Mouse (Mus musculus) liver, embryonic 14.5 days (tissue): ENCODE measurements around the gene Tha1. TPM values are rescaled to one million over a fixed set of nuclear protein-coding genes. Genes with fewer than 3 reads are reported as not detected.

Experiments
- ATAC-seq: fragments of 200-750 bp; cut with Nextera tagmentation; 2 replicates; pipeline ENCODE4 v1.8.0; 2017; ENCODE audit warnings: moderate number of reproducible peaks, mild to moderate bottlenecking, moderate library complexity; ENCODE audit not compliant: insufficient read depth
- DNase-seq, 3 experiments: peaks; one replicate each; pipeline ENCODE4 v3.0.0-alpha.2; 2012 to 2013; ENCODE audit warnings: low read depth in 3 of 3, low spot score in 3 of 3
- H3K27ac ChIP-seq: fragments of 300-500 bp; sonication (generic); 2 replicates; pipeline ENCODE4 v1.5.1; 2014; ENCODE audit warnings: moderate library complexity, mild to moderate bottlenecking, control low read depth, inconsistent platforms
- H3K27me3 ChIP-seq: fragments of 300-500 bp; sonication (generic); 2 replicates; pipeline ENCODE4 v1.6.1; 2014; ENCODE audit warnings: mild to moderate bottlenecking, low read length, moderate library complexity; ENCODE audit not compliant: control insufficient read depth, insufficient read depth
- H3K36me3 ChIP-seq: fragments of 300-500 bp; sonication (generic); replicated peaks from 2 replicates; pipeline ENCODE4 v1.6.1; 2014; ENCODE audit warnings: low read depth; ENCODE audit not compliant: control insufficient read depth, insufficient read depth
- H3K4me1 ChIP-seq, 2 experiments: fragments of 200-500 bp in 1 of 2; fragments of 300-500 bp in 1 of 2; sonication (generic) in 1 of 2; replicated peaks; 2 replicates each; pipeline ENCODE4 v1.6.1; 2012 to 2014; ENCODE audit warnings: antibody characterized with exemption in 1 of 2, inconsistent platforms in 1 of 2, low read length in 1 of 2; ENCODE audit not compliant: control insufficient read depth in 2 of 2, insufficient read depth in 2 of 2
- H3K4me2 ChIP-seq: fragments of 300-500 bp; sonication (generic); 2 replicates; pipeline ENCODE4 v1.6.1; 2014; ENCODE audit warnings: low read depth, mild to moderate bottlenecking, control low read depth, moderate library complexity
- H3K4me3 ChIP-seq, 2 experiments: fragments of 200-500 bp in 1 of 2; fragments of 300-500 bp in 1 of 2; sonication (generic) in 1 of 2; 2 replicates each; pipeline ENCODE4 v1.5.1; 2012 to 2014; ENCODE audit warnings: low read depth in 2 of 2, low read length in 2 of 2, mild to moderate bottlenecking in 2 of 2, control low read depth in 1 of 2, inconsistent platforms in 1 of 2, moderate library complexity in 1 of 2; ENCODE audit not compliant: insufficient read depth in 1 of 2
- H3K9ac ChIP-seq: fragments of 300-500 bp; sonication (generic); replicated peaks from 2 replicates; pipeline ENCODE4 v1.6.1; 2014; ENCODE audit warnings: mild to moderate bottlenecking, control low read depth, moderate library complexity
- H3K9me3 ChIP-seq: fragments of 300-500 bp; sonication (generic); 2 replicates; pipeline ENCODE4 v1.6.1; 2016; ENCODE audit warnings: low read length, mixed read lengths; ENCODE audit not compliant: control insufficient read depth
- CTCF ChIP-seq: IDR thresholded peaks from 2 replicates; pipeline ENCODE4 v1.5.1; 2016; ENCODE audit warnings: antibody characterized with exemption, low read depth, control low read depth
- EP300 ChIP-seq: IDR thresholded peaks from 2 replicates; pipeline ENCODE4 v1.6.1; 2016; ENCODE audit warnings: antibody characterized with exemption, low read depth
- WGBS: fragments of 180-500 bp; shearing (Covaris S2); extraction: QIAGEN DNeasy Blood & Tissue Kit; methylation state at CpG from one replicate; pipeline ENCODE4 v1.1.7; 2014; ENCODE audit not compliant: insufficient replicate concordance; 5-methylcytosine and 5-hydroxymethylcytosine counted together
- polyA plus RNA-seq, 2 experiments: library from polyadenylated mRNA; depleted of rRNA in 1 of 2; stranded (reverse) in 1 of 2; unstranded in 1 of 2; fragments of >200 nt; fragmentation: Nextera tagmentation in 1 of 2; extraction: Ambion mirVana in 1 of 2; gene quantifications; 2 replicates each; pipeline versions ENCODE4 v1.2.1 to v1.2.3; 2012 to 2014

Gene Tha1
- polyA plus RNA-seq (2012; rRNA removed) (1.4 TPM in 2 replicates), polyA plus RNA-seq (2014; fragmentation: Nextera tagmentation; extraction: Ambion mirVana) (0.83 and 1.6 TPM in 2 replicates)

DNA sequence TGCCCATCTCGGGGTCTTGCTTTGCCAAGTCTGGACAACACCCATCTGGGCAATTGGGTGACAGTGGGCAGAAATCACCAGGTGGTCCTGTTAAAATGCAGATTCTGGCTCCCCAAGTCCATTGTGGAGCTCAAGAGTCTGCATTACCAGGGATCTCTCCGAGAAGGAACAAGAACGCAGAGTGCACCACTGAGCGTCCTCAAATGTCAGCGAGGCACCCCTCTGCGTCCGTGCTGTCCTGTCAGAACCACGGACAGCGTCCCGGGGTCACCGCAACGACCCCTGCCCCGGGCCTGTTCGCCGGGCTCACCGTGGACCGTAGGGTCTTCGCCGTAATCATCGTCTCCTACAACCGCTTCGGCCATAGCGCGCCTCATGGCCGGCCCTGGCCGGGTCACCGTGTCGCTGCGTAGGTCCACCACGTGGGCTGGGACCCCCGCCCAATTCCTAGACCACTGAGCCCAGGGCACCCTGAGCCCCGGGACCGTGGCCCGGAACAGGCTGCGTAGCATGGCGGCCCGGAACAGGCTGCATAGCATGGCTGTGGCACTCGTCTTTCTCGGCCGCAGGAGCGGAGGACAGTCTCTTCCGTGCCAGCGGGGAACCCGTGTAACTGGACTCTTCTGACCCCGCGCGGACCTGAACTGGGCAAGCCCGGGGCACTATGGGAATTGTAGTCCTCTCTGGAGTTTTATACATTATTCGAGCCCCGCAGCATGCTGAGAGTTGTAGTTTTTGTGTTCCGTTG, at the start of gene Tha1:
Tha1 (minus strand) TSS at position 621 of the 748 bp plus-strand sequence.
- H3K4me1 ChIP-seq = peaks cover 2 to 10% of the 10 kb centered on the region in 2 experiments; a peak in 1 of 4 replicates
- H3K36me3 ChIP-seq = no peaks in the 10 kb centered on the region
- peaks cover 19% of the 10 kb centered on the region for H3K27me3 ChIP-seq
- DNase-seq (no peak), ATAC-seq (peak; percentile 36; the same call in 1 of the 2 replicates)
- peak within 1 kb of the TSS; percentile 57 for H3K4me2 ChIP-seq
- H3K27ac ChIP-seq = no peak within 1 kb of the TSS
- TF ChIP-seq CTCF (no peak), EP300 (no peak)
- no peaks in the 10 kb centered on the region for H3K9me3 ChIP-seq
- 1% methylated on average over 51 of the region's 51 CpGs for WGBS
- no peak within 1 kb of the TSS for H3K9ac ChIP-seq
- H3K4me3 ChIP-seq = peak within 1 kb of the TSS; percentile 48 to 51

DNA sequence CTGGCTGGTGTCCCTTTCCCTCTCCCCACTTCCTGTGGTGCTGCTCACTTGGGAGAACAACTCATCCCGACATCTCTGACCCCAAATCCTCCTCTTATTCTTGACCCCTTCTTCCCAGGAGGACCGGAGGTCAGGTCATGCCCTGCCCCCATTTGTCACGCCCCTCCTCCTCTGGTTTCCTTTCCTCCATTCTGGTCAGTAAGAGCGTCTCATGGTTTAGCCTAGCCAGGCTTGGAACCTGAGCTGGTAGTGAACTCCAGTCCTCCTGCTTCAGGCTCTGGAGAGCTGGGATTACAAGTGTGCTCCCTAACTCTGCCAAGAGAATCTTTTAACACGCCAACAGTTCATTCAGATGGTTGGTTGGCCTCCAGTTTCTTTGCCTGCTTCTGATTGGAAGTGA, 45.9 kb upstream of the Tha1 start:
- H3K4me1 ChIP-seq = peaks cover 10 to 11% of the 10 kb centered on the region in 2 experiments

DNA sequence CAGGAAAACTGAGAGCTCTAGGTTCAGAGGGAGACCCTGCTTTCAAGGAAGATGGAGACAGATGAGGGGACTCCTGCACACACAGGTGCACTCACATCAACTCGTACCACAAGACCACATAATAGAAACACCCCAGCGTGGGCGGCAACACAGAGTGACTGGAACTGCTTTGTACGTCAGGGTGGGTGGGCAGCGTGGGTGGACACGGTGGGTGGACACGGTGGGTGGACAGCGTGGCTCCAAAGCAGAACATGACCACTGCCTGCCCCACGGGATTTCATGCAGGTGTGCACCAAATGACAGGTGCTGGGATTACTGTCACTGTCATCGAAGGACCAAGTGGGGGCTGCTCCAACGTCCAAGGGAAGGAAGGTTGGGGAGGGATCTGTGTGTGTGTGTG, 45.3 kb upstream of the Tha1 start:
- H3K27ac ChIP-seq = no peak overlapping the region
- H3K4me1 ChIP-seq = peaks cover 17% of the 10 kb centered on the region in 2 experiments
- H3K9me3 ChIP-seq = peaks cover 7% of the 10 kb centered on the region
- H3K27me3 ChIP-seq = no peaks in the 10 kb centered on the region
- TF ChIP-seq EP300 (no peak), CTCF (no peak)
- no peaks in the 10 kb centered on the region for H3K36me3 ChIP-seq
- ATAC-seq (no peak), DNase-seq (no peak)
- no peak overlapping the region for H3K4me3 ChIP-seq
- no peak overlapping the region for H3K4me2 ChIP-seq
- no peak overlapping the region for H3K9ac ChIP-seq
- WGBS = 60% methylated on average over 11 of the region's 11 CpGs

More for the DNA sequence above, 45.9 kb upstream of the Tha1 start:
- DNase-seq (no peak), ATAC-seq (no peak)
- no peaks in the 10 kb centered on the region for H3K36me3 ChIP-seq
- H3K9ac ChIP-seq = no peak overlapping the region
- H3K27ac ChIP-seq = no peak overlapping the region
- no peak overlapping the region for H3K4me2 ChIP-seq
- H3K4me3 ChIP-seq = no peak overlapping the region
- H3K9me3 ChIP-seq = peaks cover 7% of the 10 kb centered on the region
- WGBS = 31% methylated on average over 5 of the region's 5 CpGs
- TF ChIP-seq CTCF (no peak), EP300 (no peak)
- H3K27me3 ChIP-seq = no peaks in the 10 kb centered on the region

DNA sequence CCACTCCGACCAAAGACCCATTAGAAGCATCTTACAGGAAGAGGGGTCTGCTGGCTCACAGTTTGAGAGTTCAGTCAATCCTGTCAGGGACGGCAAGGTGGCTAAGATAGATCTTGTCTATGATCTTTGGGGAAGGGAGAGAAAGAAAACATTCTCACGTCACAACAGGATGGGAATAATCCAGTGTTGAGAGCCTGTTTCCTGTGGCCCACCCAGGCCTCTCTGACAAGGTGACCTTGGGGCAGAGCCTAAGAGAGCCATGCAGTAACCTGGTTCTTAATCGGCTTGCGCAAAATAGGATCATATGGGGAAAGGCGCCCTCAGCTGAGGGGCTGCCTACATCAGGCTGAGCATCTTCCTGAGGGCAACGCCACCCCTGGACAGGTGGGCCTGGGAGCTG, 42.6 kb upstream of the Tha1 start:
- no peak overlapping the region for H3K27ac ChIP-seq
- DNase-seq = no peak
- no peaks in the 10 kb centered on the region for H3K36me3 ChIP-seq
- TF ChIP-seq CTCF = no peak
- no peak for TF ChIP-seq EP300
- no peak overlapping the region for H3K9ac ChIP-seq
- peaks cover 25 to 26% of the 10 kb centered on the region in 2 experiments for H3K4me1 ChIP-seq
- no peak overlapping the region for H3K4me2 ChIP-seq
- H3K27me3 ChIP-seq = no peaks in the 10 kb centered on the region
- WGBS = 87% methylated on average over 7 of the region's 7 CpGs
- H3K9me3 ChIP-seq = peaks cover 7% of the 10 kb centered on the region
- H3K4me3 ChIP-seq = no peak overlapping the region
- ATAC-seq = no peak

DNA sequence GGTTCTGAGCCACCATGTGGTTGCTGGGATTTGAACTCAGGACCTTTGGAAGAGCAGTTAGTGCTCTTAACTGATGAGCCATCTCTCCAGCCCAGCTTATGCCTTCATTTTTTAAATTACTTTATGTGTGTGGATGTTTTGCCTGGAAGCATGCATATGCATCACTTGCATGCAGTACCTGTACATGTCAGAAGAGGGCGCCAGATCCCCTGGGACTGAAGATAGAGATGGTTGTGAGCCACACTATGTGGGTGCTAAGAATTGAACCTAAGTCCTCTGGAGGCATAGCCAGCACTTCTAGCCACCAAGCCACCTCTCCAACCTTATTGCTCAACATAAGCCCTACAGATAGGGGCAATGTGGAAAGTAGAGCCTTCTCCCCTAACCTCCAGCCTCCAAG, 42.1 kb upstream of the Tha1 start:
- DNase-seq (no peak), ATAC-seq (no peak)
- TF ChIP-seq EP300 = no peak
- TF ChIP-seq CTCF = peak; percentile 81
- no peak overlapping the region for H3K9ac ChIP-seq
- no peak overlapping the region for H3K27ac ChIP-seq
- H3K9me3 ChIP-seq = peaks cover 7% of the 10 kb centered on the region
- no peak overlapping the region for H3K4me2 ChIP-seq
- H3K4me3 ChIP-seq = no peak overlapping the region
- no peaks in the 10 kb centered on the region for H3K36me3 ChIP-seq
- 31% methylated on average over 1 of the region's 1 CpGs for WGBS
- H3K4me1 ChIP-seq = peaks cover 25 to 26% of the 10 kb centered on the region in 2 experiments
- no peaks in the 10 kb centered on the region for H3K27me3 ChIP-seq
